Mouse (Mus musculus): Measurements from ENCODE around the gene Zfp648. TPM values are rescaled to one million over a fixed set of nuclear protein-coding genes. Genes with fewer than 3 reads are reported as not detected.

Gene Zfp648
- polyA plus RNA-seq, 1 experiment: not detected

DNA sequence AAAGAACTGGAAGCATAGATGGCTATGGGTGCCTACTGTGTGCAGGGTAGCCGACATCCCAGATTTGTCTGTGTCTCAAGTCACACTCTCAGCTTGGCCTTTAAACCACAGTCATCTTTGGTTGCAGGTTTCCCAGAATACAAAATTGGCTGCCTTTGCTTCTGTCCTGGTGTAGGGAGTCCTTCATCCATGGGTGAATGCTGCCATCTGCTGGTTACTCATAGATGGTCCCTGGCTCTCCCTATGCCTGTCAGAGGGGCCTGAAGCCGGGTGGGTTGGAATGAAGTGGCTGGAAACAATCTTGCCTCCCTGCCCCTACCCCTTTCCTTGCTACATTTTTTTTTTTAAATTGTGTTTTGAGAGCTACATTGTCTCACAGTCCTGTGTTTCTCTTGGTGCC, 20.0 kb upstream of the Zfp648 start:
- H3ac ChIP-seq (ENCODE audit: control insufficient read depth, insufficient read length): no peak overlapping the region
- no peaks in the 10 kb centered on the region for H3K36me3 ChIP-seq (ENCODE audit: control insufficient read depth, insufficient read depth)
- TF ChIP-seq POLR2AphosphoS2 (IDR thresholded peaks at IDR 0.05; ENCODE audit: insufficient read length, low read depth) (no peak), USF1 (IDR thresholded peaks at IDR 0.05; ENCODE audit: low read depth) (no peak), MAX (IDR thresholded peaks at IDR 0.05; ENCODE audit: low read depth) (no peak), CEBPB (IDR thresholded peaks at IDR 0.05; ENCODE audit: insufficient read depth, poor library complexity, severe bottlenecking) (no peak), E2F4 (IDR thresholded peaks at IDR 0.05; ENCODE audit: insufficient read depth) (no peak), MYOD1 (IDR thresholded peaks at IDR 0.05; ENCODE audit: control insufficient read depth in 1 of 3, insufficient read length in 2 of 3, low read depth in 2 of 3) (no peak), TCF3 (IDR thresholded peaks at IDR 0.05; ENCODE audit: insufficient read length, low read depth) (no peak), REST (IDR thresholded peaks at IDR 0.05; ENCODE audit: insufficient read depth, insufficient read length) (no peak), TCF12 (IDR thresholded peaks at IDR 0.05; ENCODE audit: insufficient read depth, poor library complexity, severe bottlenecking) (no peak), POLR2A (IDR thresholded peaks at IDR 0.05; ENCODE audit: insufficient read length, low read depth) (no peak), MYOG (IDR thresholded peaks at IDR 0.05; ENCODE audit: control insufficient read depth in 1 of 3, insufficient read depth in 1 of 3, insufficient read length in 2 of 3, low read depth in 2 of 3) (no peak), SRF (IDR thresholded peaks at IDR 0.05; ENCODE audit: control insufficient read depth, insufficient read length, low read depth) (no peak)
- H3K4me2 ChIP-seq (ENCODE audit: low read depth): no peak overlapping the region
- no peaks in the 10 kb centered on the region for H3K27me3 ChIP-seq (ENCODE audit: control insufficient read depth, insufficient read depth, insufficient read length)
- no peaks in the 10 kb centered on the region for H3K79me2 ChIP-seq (ENCODE audit: control insufficient read depth, insufficient read depth)
- no peak overlapping the region for H3K4me3 ChIP-seq

DNA sequence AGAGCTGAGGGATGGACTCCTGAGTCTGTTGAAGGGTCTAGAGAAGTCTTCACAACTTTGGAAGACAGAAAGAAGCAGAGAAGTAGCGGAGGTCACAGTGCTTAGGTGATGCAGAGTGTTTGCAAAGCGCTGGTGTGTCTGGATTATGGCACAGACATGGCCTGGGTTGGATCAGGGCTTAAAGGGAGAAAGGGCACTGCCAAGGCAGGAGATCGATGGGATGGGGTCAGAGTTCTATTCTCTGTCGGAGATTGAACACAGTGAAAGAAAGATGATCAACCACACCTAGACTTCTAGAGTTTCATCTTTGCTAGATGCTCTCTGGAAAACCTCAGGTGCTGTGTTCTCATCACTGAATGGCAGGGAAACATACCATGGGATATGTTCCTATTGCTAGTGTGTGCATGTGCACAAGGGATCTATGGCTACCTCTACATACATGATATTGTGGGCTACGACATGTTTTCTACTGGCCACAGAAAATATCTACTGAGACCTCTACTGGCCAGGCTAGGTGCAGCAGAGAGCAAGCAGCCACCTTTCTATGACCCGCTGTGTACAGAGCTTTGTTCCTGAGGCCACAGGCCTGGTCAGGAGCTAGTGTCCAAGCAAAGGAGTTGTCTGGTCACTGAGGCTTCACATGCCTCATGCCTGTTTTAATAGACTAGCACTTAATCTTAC, 18.5 kb upstream of the Zfp648 start:
- H3K4me3 ChIP-seq: no peak overlapping the region
- H3ac ChIP-seq (ENCODE audit: control insufficient read depth, insufficient read length): no peak overlapping the region
- no peaks in the 10 kb centered on the region for H3K36me3 ChIP-seq (ENCODE audit: control insufficient read depth, insufficient read depth)
- H3K27me3 ChIP-seq (ENCODE audit: control insufficient read depth, insufficient read depth, insufficient read length): no peaks in the 10 kb centered on the region
- no peaks in the 10 kb centered on the region for H3K79me2 ChIP-seq (ENCODE audit: control insufficient read depth, insufficient read depth)
- TF ChIP-seq CEBPB (IDR thresholded peaks at IDR 0.05; ENCODE audit: insufficient read depth, poor library complexity, severe bottlenecking) (no peak), MAX (IDR thresholded peaks at IDR 0.05; ENCODE audit: low read depth) (no peak), USF1 (IDR thresholded peaks at IDR 0.05; ENCODE audit: low read depth) (no peak), MYOD1 (IDR thresholded peaks at IDR 0.05; ENCODE audit: control insufficient read depth in 1 of 3, insufficient read length in 2 of 3, low read depth in 2 of 3) (no peak)
- no peak overlapping the region for H3K4me2 ChIP-seq (ENCODE audit: low read depth)

DNA sequence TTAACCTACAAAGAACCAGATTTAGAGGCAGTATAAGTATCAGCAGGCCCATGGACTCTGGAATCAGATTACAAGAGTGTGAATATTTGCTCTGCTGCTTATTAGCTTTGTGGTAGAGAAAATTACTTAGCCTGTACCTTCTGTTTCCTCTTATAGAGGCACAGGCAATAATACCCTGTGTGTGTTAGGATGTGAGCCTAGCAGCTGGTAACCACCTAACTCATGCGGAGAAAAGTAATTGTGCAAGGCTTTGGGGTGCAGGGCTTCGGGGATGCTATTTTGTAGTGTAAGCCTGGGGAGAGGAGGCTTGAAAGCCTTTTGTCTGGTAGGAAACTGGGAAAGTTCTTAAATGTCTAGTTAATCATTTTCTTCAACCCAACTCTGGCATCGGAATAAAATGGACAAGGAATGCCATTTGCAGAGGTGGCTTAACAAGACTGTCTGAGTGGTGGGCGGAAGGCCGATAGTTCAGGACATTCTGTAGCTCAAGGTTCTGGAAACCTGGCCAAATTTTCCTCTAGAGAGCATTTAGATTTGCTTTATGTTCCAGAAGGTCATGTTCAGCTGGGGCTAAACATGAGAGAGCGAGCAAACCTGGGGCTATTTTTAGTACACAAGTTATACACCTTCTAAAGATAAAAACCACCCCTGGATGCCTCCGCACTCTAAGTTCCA, 17.8 kb upstream of the Zfp648 start:
- no peak overlapping the region for H3ac ChIP-seq (ENCODE audit: control insufficient read depth, insufficient read length)
- H3K79me2 ChIP-seq (ENCODE audit: control insufficient read depth, insufficient read depth): no peaks in the 10 kb centered on the region
- no peak for TF ChIP-seq TCF3 (IDR thresholded peaks at IDR 0.05; ENCODE audit: insufficient read length, low read depth)
- TF ChIP-seq CEBPB (IDR thresholded peaks at IDR 0.05; ENCODE audit: insufficient read depth, poor library complexity, severe bottlenecking): no peak
- no peak for TF ChIP-seq TCF12 (IDR thresholded peaks at IDR 0.05; ENCODE audit: insufficient read depth, poor library complexity, severe bottlenecking)
- no peak for TF ChIP-seq MYOG (IDR thresholded peaks at IDR 0.05; ENCODE audit: control insufficient read depth in 1 of 3, insufficient read depth in 1 of 3, insufficient read length in 2 of 3, low read depth in 2 of 3)
- no peak for TF ChIP-seq POLR2AphosphoS2 (IDR thresholded peaks at IDR 0.05; ENCODE audit: insufficient read length, low read depth)
- TF ChIP-seq E2F4 (IDR thresholded peaks at IDR 0.05; ENCODE audit: insufficient read depth): no peak
- TF ChIP-seq USF1 (IDR thresholded peaks at IDR 0.05; ENCODE audit: low read depth): no peak
- TF ChIP-seq MYOD1 (IDR thresholded peaks at IDR 0.05; ENCODE audit: control insufficient read depth in 1 of 3, insufficient read length in 2 of 3, low read depth in 2 of 3): no peak
- TF ChIP-seq REST (IDR thresholded peaks at IDR 0.05; ENCODE audit: insufficient read depth, insufficient read length): no peak
- no peak for TF ChIP-seq SRF (IDR thresholded peaks at IDR 0.05; ENCODE audit: control insufficient read depth, insufficient read length, low read depth)
- TF ChIP-seq MAX (IDR thresholded peaks at IDR 0.05; ENCODE audit: low read depth): no peak
- no peak for TF ChIP-seq POLR2A (IDR thresholded peaks at IDR 0.05; ENCODE audit: insufficient read length, low read depth)

DNA sequence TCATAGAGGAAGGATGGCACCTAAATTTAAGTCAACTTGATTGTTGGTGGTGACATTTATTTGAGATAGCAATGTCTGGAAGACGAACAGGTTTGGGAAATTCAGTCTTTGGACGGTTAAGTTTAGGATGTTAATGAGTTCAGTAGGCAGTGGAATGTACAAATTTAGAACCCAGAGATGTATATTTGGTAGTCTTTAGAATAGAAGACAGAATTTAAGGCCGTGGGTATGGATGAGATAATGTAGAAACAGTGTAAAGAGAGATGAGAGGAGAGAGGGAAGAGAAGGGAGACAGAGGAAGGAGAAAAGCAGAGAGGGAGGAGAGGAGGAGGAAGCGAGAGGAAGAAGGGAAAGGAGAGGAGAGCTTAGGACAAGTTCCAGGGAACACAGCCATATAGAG, 12.8 kb upstream of the Zfp648 start:
- Histone ChIP-seq H3K4me3 (no peak overlapping the region), H3ac (ENCODE audit: control insufficient read depth, insufficient read length) (no peak overlapping the region), H3K79me2 (ENCODE audit: control insufficient read depth, insufficient read depth) (no peaks in the 10 kb centered on the region), H3K36me3 (ENCODE audit: control insufficient read depth, insufficient read depth) (no peaks in the 10 kb centered on the region), H3K27me3 (ENCODE audit: control insufficient read depth, insufficient read depth, insufficient read length) (no peaks in the 10 kb centered on the region), H3K4me2 (ENCODE audit: low read depth) (no peak overlapping the region)
- TF ChIP-seq MYOD1 (IDR thresholded peaks at IDR 0.05; ENCODE audit: control insufficient read depth in 1 of 3, insufficient read length in 2 of 3, low read depth in 2 of 3) (no peak), CEBPB (IDR thresholded peaks at IDR 0.05; ENCODE audit: insufficient read depth, poor library complexity, severe bottlenecking) (no peak), MAX (IDR thresholded peaks at IDR 0.05; ENCODE audit: low read depth) (no peak), MYOG (IDR thresholded peaks at IDR 0.05; ENCODE audit: control insufficient read depth in 1 of 3, insufficient read depth in 1 of 3, insufficient read length in 2 of 3, low read depth in 2 of 3) (no peak), REST (IDR thresholded peaks at IDR 0.05; ENCODE audit: insufficient read depth, insufficient read length) (no peak)

More for the DNA sequence above, 17.8 kb upstream of the Zfp648 start:
- Histone ChIP-seq H3K4me2 (ENCODE audit: low read depth) (no peak overlapping the region), H3K4me3 (no peak overlapping the region), H3K27me3 (ENCODE audit: control insufficient read depth, insufficient read depth, insufficient read length) (no peaks in the 10 kb centered on the region), H3K36me3 (ENCODE audit: control insufficient read depth, insufficient read depth) (no peaks in the 10 kb centered on the region)

DNA sequence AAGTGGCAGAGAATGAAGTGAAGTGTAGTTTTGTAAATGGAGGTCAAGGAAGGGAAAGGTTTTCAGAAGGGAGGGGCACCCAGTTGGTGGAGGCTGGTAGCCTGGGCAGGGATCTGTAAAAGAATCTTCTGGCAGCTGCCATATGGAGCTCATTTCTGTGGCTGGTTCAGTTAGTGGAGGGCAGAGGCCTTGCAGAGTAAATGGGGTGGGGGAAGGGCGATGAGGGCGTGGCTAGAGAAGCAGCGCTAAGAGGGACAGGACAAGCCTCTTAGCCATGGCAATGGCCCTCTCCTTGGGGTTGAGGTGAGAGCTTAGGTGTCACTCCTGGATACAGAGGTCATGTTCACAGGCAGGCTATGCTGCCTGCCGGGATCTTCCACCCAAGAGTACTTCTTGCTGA, 12.4 kb upstream of the Zfp648 start:
- Histone ChIP-seq H3K36me3 (ENCODE audit: control insufficient read depth, insufficient read depth) (no peaks in the 10 kb centered on the region), H3K4me2 (ENCODE audit: low read depth) (no peak overlapping the region), H3K79me2 (ENCODE audit: control insufficient read depth, insufficient read depth) (no peaks in the 10 kb centered on the region), H3ac (ENCODE audit: control insufficient read depth, insufficient read length) (no peak overlapping the region), H3K27me3 (ENCODE audit: control insufficient read depth, insufficient read depth, insufficient read length) (no peaks in the 10 kb centered on the region), H3K4me3 (no peak overlapping the region)
- TF ChIP-seq MYOD1 (IDR thresholded peaks at IDR 0.05; ENCODE audit: control insufficient read depth in 1 of 3, insufficient read length in 2 of 3, low read depth in 2 of 3) (no peak), SRF (IDR thresholded peaks at IDR 0.05; ENCODE audit: control insufficient read depth, insufficient read length, low read depth) (no peak), MYOG (IDR thresholded peaks at IDR 0.05; ENCODE audit: control insufficient read depth in 1 of 3, insufficient read depth in 1 of 3, insufficient read length in 2 of 3, low read depth in 2 of 3) (no peak), POLR2AphosphoS2 (IDR thresholded peaks at IDR 0.05; ENCODE audit: insufficient read length, low read depth) (no peak), TCF3 (IDR thresholded peaks at IDR 0.05; ENCODE audit: insufficient read length, low read depth) (no peak), POLR2A (IDR thresholded peaks at IDR 0.05; ENCODE audit: insufficient read length, low read depth) (no peak), USF1 (IDR thresholded peaks at IDR 0.05; ENCODE audit: low read depth) (no peak), CEBPB (IDR thresholded peaks at IDR 0.05; ENCODE audit: insufficient read depth, poor library complexity, severe bottlenecking) (no peak), REST (IDR thresholded peaks at IDR 0.05; ENCODE audit: insufficient read depth, insufficient read length) (no peak)

Data from myocyte (in vitro differentiated cells).